Mouse (Mus musculus): ENCODE results near the gene Siglece. TPM values are rescaled to one million over a fixed set of nuclear protein-coding genes. Genes with fewer than 3 reads are reported as not detected.
"Not testable (repeated sequence)": the region's sequence is repeated elsewhere in the genome, so short reads cannot be mapped to it uniquely, and the experiment has no call there.

The Siglece gene
- not detected in 2 replicates for polyA plus RNA-seq (2012; ENCODE audit: insufficient read depth, insufficient read length, low replicate concordance, missing spikeins)

DNA sequence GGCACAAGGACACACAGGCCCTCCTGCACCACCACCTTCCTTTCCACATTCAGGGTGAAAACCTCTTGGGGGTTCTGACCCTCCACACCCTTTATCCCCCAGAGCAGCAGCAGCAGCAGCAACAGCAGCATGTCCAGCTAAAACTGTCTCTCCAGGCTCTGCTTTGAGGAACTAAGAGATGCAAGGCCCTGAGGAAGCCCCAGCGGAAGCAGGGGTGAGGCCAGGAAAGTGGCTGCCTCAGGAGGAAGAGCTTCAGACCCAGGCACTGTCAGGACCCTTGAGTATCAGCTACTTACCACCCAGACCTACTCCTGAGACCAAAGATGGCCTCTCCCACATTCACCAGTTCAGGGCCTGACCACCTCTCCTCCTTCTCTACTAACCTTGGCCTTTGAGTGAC lies at the start of gene Siglece:
TSS of gene Siglece (minus strand) at position 160 of the 400 bp plus-strand sequence.
- 77% methylated on average over 1 of the region's 1 CpGs for WGBS
- H3K4me3 ChIP-seq (ENCODE audit: insufficient read depth, low read depth, low read length), result no peak within 1 kb of the TSS
- TF ChIP-seq CTCF (IDR thresholded peaks at IDR 0.05; ENCODE audit: insufficient read depth, low read depth, low read length) (no peak), POLR2A (IDR thresholded peaks at IDR 0.05; ENCODE audit: insufficient read depth, low read depth, low read length) (no peak)
- H3K27ac ChIP-seq (ENCODE audit: insufficient read depth, low read depth, low read length), result no peak within 1 kb of the TSS
- H3K4me1 ChIP-seq (ENCODE audit: control insufficient read depth, insufficient read depth, low read length), result no peaks in the 10 kb centered on the region

GRCm38 (mm10) chr7:43690118-43690517 lies 30.2 kb upstream of the Siglece start, which contains the start of gene Klk14:
Gene Klk14, plus strand, starts transcription at chr7:43690418.
- Histone ChIP-seq H3K4me1 (ENCODE audit: control insufficient read depth, insufficient read depth, low read length) (peaks cover 4% of the 10 kb centered on the region; the same call in 1 of the 2 replicates), H3K4me3 (ENCODE audit: insufficient read depth, low read depth, low read length) (no peak within 1 kb of the TSS), H3K27ac (ENCODE audit: insufficient read depth, low read depth, low read length) (no peak within 1 kb of the TSS)
- TF ChIP-seq CTCF (IDR thresholded peaks at IDR 0.05; ENCODE audit: insufficient read depth, low read depth, low read length) (no peak), POLR2A (IDR thresholded peaks at IDR 0.05; ENCODE audit: insufficient read depth, low read depth, low read length) (no peak)

DNA sequence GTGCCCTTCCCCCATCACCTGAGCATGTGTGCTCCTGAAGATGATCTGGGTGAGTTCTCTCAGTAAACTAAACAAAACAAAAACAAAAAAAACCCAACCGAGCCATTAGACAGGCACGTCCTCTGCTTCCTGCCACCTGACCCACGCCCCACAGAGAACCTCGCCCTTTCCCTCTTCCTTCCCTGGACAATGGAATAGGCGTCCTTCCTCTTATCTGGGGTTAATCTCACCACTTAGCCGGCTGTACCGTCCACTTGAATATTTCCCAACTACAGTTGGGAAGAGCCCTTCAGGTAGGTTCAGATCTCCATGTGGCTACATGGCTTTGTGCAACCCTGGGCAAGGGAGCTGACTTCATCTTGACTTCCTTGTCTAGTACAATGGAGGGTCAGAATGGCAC lies 25.1 kb upstream of the Siglece start:
- H3K4me3 ChIP-seq (ENCODE audit: insufficient read depth, low read depth, low read length), result no peak overlapping the region
- H3K4me1 ChIP-seq (ENCODE audit: control insufficient read depth, insufficient read depth, low read length), result peaks cover 4% of the 10 kb centered on the region; the same call in 1 of the 2 replicates
- 77% methylated on average over 7 of the region's 7 CpGs for whole genome bisulfite sequencing
- H3K27ac ChIP-seq (ENCODE audit: insufficient read depth, low read depth, low read length), result no peak overlapping the region
- TF ChIP-seq CTCF (IDR thresholded peaks at IDR 0.05; ENCODE audit: insufficient read depth, low read depth, low read length) (no peak), POLR2A (IDR thresholded peaks at IDR 0.05; ENCODE audit: insufficient read depth, low read depth, low read length) (no peak)

- H3K4me1 ChIP-seq (ENCODE audit: control insufficient read depth, insufficient read depth, low read length); H3K27ac ChIP-seq (ENCODE audit: insufficient read depth, low read depth, low read length); H3K4me3 ChIP-seq (ENCODE audit: insufficient read depth, low read depth, low read length): not testable (repeated sequence)
- WGBS, result 26% methylated on average over 1 of the region's 1 CpGs
Observed at GRCm38 (mm10) chr7:43682511-43682910, 22.6 kb upstream of the Siglece start.

GRCm38 (mm10) chr7:43680960-43681359 lies 21.0 kb upstream of the Siglece start:
- TF ChIP-seq POLR2A (IDR thresholded peaks at IDR 0.05; ENCODE audit: insufficient read depth, low read depth, low read length), result no peak
- TF ChIP-seq CTCF (IDR thresholded peaks at IDR 0.05; ENCODE audit: insufficient read depth, low read depth, low read length), result peak; percentile 65; the same call in 1 of the 2 replicates
- 22% methylated on average over 5 of the region's 5 CpGs for WGBS
- no peaks in the 10 kb centered on the region for H3K4me1 ChIP-seq (ENCODE audit: control insufficient read depth, insufficient read depth, low read length)

DNA sequence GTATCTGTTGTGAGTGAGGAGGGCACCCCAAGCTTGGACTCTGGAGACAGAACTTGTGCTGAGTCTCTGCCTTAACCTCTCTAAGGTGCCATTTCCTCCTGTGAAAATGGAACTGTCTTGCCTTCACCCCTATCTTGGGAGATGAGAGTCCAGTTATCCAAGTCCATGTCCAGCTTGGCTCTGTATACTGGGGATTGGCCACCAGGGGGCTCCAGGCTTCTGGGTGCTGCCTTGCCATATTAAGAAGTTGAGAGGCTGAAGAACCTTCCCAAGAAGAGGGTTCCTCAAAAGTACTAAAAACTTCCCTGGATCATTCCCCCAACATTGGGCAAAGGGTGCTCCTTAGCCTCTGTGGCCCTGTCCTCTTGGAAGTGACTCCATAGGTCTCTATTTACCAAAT lies 18.6 kb upstream of the Siglece start:
- H3K4me3 ChIP-seq (ENCODE audit: insufficient read depth, low read depth, low read length), result no peak overlapping the region
- TF ChIP-seq CTCF (IDR thresholded peaks at IDR 0.05; ENCODE audit: insufficient read depth, low read depth, low read length), result no peak
- no peak for TF ChIP-seq POLR2A (IDR thresholded peaks at IDR 0.05; ENCODE audit: insufficient read depth, low read depth, low read length)
- no peaks in the 10 kb centered on the region for H3K4me1 ChIP-seq (ENCODE audit: control insufficient read depth, insufficient read depth, low read length)

More at GRCm38 (mm10) chr7:43680960-43681359, 21.0 kb upstream of the Siglece start:
- H3K4me3 ChIP-seq (ENCODE audit: insufficient read depth, low read depth, low read length), result no peak overlapping the region
- no peak overlapping the region for H3K27ac ChIP-seq (ENCODE audit: insufficient read depth, low read depth, low read length)

GRCm38 (mm10) chr7:43675091-43675490 lies 15.1 kb upstream of the Siglece start:
- Histone ChIP-seq H3K4me3 (ENCODE audit: insufficient read depth, low read depth, low read length) (no peak overlapping the region), H3K27ac (ENCODE audit: insufficient read depth, low read depth, low read length) (no peak overlapping the region), H3K4me1 (ENCODE audit: control insufficient read depth, insufficient read depth, low read length) (peaks cover 6% of the 10 kb centered on the region)
- TF ChIP-seq CTCF (IDR thresholded peaks at IDR 0.05; ENCODE audit: insufficient read depth, low read depth, low read length), result no peak
- TF ChIP-seq POLR2A (IDR thresholded peaks at IDR 0.05; ENCODE audit: insufficient read depth, low read depth, low read length), result no peak
- WGBS, result 95% methylated on average over 32 of the region's 32 CpGs

More for the DNA sequence above, 18.6 kb upstream of the Siglece start:
- H3K27ac ChIP-seq (ENCODE audit: insufficient read depth, low read depth, low read length), result no peak overlapping the region

DNA sequence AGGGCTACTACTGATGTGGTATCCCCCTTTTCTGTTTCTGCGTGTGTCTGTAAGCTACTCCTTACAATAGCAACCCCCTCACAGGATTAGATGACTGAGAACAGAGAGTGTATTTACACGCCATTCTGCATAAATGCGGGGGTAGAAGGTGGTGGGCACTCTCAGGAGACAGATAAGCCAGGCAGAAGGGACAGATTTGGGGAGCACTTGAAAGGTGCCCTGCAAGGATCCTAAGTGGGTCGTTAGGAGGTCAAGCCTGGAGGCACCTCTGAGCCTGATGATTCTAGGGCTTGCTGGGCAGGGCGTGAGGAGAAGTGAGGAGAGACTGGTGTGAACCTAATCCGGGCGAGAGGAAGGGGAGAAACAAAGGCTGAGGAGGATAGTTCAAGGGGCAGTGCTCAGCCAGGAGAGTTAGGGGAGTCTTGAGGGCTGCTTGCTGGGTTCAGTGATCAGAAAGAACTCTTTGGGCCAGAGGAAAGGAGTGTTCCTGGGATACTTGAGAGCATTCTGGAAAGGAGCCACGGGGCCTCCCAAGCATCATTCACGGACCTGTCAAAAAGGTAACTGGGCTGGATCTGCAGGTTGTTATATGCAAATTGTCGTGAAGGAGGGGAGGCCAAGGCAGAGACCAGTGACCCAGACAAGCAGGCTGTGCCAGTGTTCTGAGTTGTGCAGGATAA lies 12.8 kb upstream of the Siglece start:
- Histone ChIP-seq H3K4me1 (ENCODE audit: control insufficient read depth, insufficient read depth, low read length) (peaks cover 6% of the 10 kb centered on the region), H3K4me3 (ENCODE audit: insufficient read depth, low read depth, low read length) (peak overlapping the region; percentile 76), H3K27ac (ENCODE audit: insufficient read depth, low read depth, low read length) (no peak overlapping the region)
- TF ChIP-seq CTCF (IDR thresholded peaks at IDR 0.05; ENCODE audit: insufficient read depth, low read depth, low read length), result no peak
- TF ChIP-seq POLR2A (IDR thresholded peaks at IDR 0.05; ENCODE audit: insufficient read depth, low read depth, low read length), result no peak
- WGBS, result 12% methylated on average over 10 of the region's 10 CpGs

DNA sequence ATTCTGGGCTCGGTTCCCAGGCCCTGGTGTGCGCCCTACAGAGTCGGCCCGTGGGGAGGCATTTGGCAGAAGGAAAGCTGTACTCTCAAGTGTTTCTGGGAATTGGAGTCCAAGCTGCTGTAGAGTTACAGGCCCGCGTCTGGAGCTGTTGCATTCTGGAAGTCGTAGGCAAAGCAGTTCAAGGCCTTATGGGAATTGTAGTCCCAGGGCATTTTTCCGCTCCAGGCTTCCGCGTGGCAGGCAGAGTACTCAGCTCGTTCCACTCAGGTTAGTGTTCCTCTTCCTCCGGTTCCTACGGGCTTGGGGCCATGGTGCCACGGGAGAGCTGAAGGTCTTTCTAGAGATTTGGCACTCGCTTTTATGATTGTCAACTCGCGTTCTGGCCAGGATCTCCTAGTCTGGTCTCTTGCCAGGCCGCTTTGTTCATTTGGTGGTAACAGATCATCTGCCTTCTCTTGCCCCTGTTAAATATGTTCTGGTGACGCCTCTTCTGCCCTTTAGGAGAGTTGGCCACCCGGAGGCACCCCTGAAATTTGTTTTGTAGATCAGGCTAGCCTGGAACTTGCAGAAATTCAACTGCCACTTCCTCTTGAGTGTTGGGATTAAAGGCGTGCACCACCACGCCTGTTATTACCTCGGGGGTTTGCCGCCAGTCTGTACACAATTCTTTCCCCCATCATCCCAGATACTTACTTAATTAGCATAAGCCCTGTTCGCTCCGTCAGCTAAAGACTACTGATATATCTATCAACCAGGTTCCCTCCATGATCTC lies 12.0 kb upstream of the Siglece start, which contains the start of gene Ctu1:
TSS of gene Ctu1 (plus strand) at position 208 of the 772 bp plus-strand sequence.
- Histone ChIP-seq H3K4me1 (ENCODE audit: control insufficient read depth, insufficient read depth, low read length) (peaks cover 6% of the 10 kb centered on the region), H3K4me3 (ENCODE audit: insufficient read depth, low read depth, low read length) (peak within 1 kb of the TSS; percentile 76), H3K27ac (ENCODE audit: insufficient read depth, low read depth, low read length) (no peak within 1 kb of the TSS)
- peak; percentile 50; the same call in 1 of the 2 replicates for TF ChIP-seq POLR2A (IDR thresholded peaks at IDR 0.05; ENCODE audit: insufficient read depth, low read depth, low read length)
- TF ChIP-seq CTCF (IDR thresholded peaks at IDR 0.05; ENCODE audit: insufficient read depth, low read depth, low read length), result no peak
- WGBS, result under 1% methylated on average over 26 of the region's 26 CpGs

All from olfactory bulb, adult 2 months (tissue).